Mouse (Mus musculus): Measurements from ENCODE around the gene Syne1.

Gene Syne1

GRCm38 (mm10) chr10:4971586-4971985, 579.7 kb downstream of the Syne1 start:
- no peak for DNase-seq (ENCODE audit: low spot score)

GRCm38 (mm10) chr10:4971156-4971555, 580.1 kb downstream of the Syne1 start:
- DNase-seq (ENCODE audit: low spot score), result no peak

All from urinary bladder, postnatal 10 days (tissue).